Mouse (Mus musculus) MEL (cell line): ENCODE measurements at regions not wholly inside any gene's neighbourhood (a gene's known extent, or its start where the extent isn't known, plus 50 kb on each side); places are given as distances from the start of the nearest gene placed in this dataset.
A peak's percentile ranks its signal among the peaks of the same experiment; 100 is the strongest.

Experiments used
- DNase-seq: peaks from one replicate; pipeline ENCODE4 v3.0.0; 2011; ENCODE audit warnings: low read depth, low spot score
- H3K27ac ChIP-seq: 2 replicates; pipeline ENCODE4 v1.5.1; 2012; ENCODE audit warnings: low read depth, mild to moderate bottlenecking, control low read depth, low read length, moderate library complexity; ENCODE audit not compliant: control insufficient read depth
- H3K27me3 ChIP-seq, 2 experiments: fragments of 150-350 bp in 1 of 2; sonication (generic) in 1 of 2; 2 replicates each; pipeline ENCODE4 v1.6.1; 2012; ENCODE audit warnings: low read length in 2 of 2, mild to moderate bottlenecking in 2 of 2, improper control_type of control experiment in 1 of 2, moderate library complexity in 1 of 2; ENCODE audit not compliant: insufficient read depth in 2 of 2, control insufficient read depth in 1 of 2
- H3K36me3 ChIP-seq, 2 experiments: 2 replicates each; pipeline ENCODE4 v1.6.1; 2012 to 2014; ENCODE audit warnings: low read length in 2 of 2, improper control_type of control experiment in 1 of 2, inconsistent platforms in 1 of 2, mild to moderate bottlenecking in 1 of 2; ENCODE audit not compliant: insufficient read depth in 2 of 2, control insufficient read depth in 1 of 2
- H3K4me1 ChIP-seq, 2 experiments: fragments of 150-350 bp in 1 of 2; sonication (generic) in 1 of 2; 2 replicates each; pipeline ENCODE4 v1.6.1; 2012; ENCODE audit warnings: low read length in 2 of 2, improper control_type of control experiment in 1 of 2, mild to moderate bottlenecking in 1 of 2; ENCODE audit not compliant: insufficient read depth in 2 of 2, control insufficient read depth in 1 of 2
- H3K4me3 ChIP-seq, 2 experiments: fragments of 150-350 bp in 1 of 2; sonication (generic) in 1 of 2; 2 replicates each; pipeline ENCODE4 v1.5.1; 2012; ENCODE audit warnings: low read depth in 2 of 2, low read length in 2 of 2, mild to moderate bottlenecking in 2 of 2, moderate library complexity in 2 of 2, control low read depth in 1 of 2, improper control_type of control experiment in 1 of 2; ENCODE audit not compliant: control insufficient read depth in 1 of 2, insufficient read depth in 1 of 2
- H3K79me2 ChIP-seq: 2 replicates; pipeline ENCODE4 v1.6.1; 2012; ENCODE audit warnings: mild to moderate bottlenecking, low read length, moderate library complexity; ENCODE audit not compliant: control insufficient read depth, poor library complexity, insufficient read depth
- H3K9ac ChIP-seq: 2 replicates; pipeline ENCODE4 v1.6.1; 2012; ENCODE audit warnings: low read depth, mild to moderate bottlenecking, control low read depth, low read length, moderate library complexity; ENCODE audit not compliant: control insufficient read depth, poor library complexity, severe bottlenecking
- H3K9me3 ChIP-seq: fragments of 150-350 bp; sonication (generic); replicated peaks from 2 replicates; pipeline ENCODE4 v1.6.1; 2012; ENCODE audit warnings: mild to moderate bottlenecking, low read length, improper control_type of control experiment, moderate library complexity; ENCODE audit not compliant: insufficient read depth
- BHLHE40 ChIP-seq: IDR thresholded peaks from 2 replicates; pipeline ENCODE4 v1.6.1; 2012; ENCODE audit warnings: low read depth, mild to moderate bottlenecking, inconsistent platforms, low read length, improper control_type of control experiment, borderline replicate concordance
- CHD1 ChIP-seq: IDR thresholded peaks from 2 replicates; pipeline ENCODE4 v1.6.1; 2012; ENCODE audit warnings: low read depth, mild to moderate bottlenecking, inconsistent platforms, low read length, improper control_type of control experiment
- CHD2 ChIP-seq: IDR thresholded peaks from 2 replicates; pipeline ENCODE4 v1.6.1; 2011; ENCODE audit warnings: low read length, improper control_type of control experiment
- CTCF ChIP-seq, 3 experiments: IDR thresholded peaks in 2 of 3; conservative IDR thresholded peaks in 1 of 3; 2 replicates each; pipeline ENCODE4 v1.5.1; 2011 to 2012; ENCODE audit warnings: low read length in 3 of 3, low read depth in 2 of 3, mild to moderate bottlenecking in 2 of 3, improper control_type of control experiment in 1 of 3, inconsistent platforms in 1 of 3, mixed read lengths in 1 of 3, moderate library complexity in 1 of 3; ENCODE audit not compliant: control insufficient read depth in 1 of 3, insufficient read depth in 1 of 3, poor library complexity in 1 of 3, severe bottlenecking in 1 of 3
- ELF1 ChIP-seq: IDR thresholded peaks from 2 replicates; pipeline ENCODE4 v1.6.1; 2014; ENCODE audit warnings: low read depth, mild to moderate bottlenecking, inconsistent platforms, low read length, improper control_type of control experiment, moderate library complexity
- EP300 ChIP-seq, 2 experiments: IDR thresholded peaks; 2 replicates each; pipeline ENCODE4 v1.6.1; 2011; ENCODE audit warnings: improper control_type of control experiment in 2 of 2, low read length in 2 of 2, low read depth in 1 of 2, mild to moderate bottlenecking in 1 of 2
- ETS1 ChIP-seq: IDR thresholded peaks from 2 replicates; pipeline ENCODE4 v1.6.1; 2012; ENCODE audit warnings: low read depth, mild to moderate bottlenecking, inconsistent platforms, low read length, improper control_type of control experiment, moderate library complexity
- GABPA ChIP-seq: IDR thresholded peaks from 2 replicates; pipeline ENCODE4 v1.6.1; 2012; ENCODE audit warnings: low read depth, mild to moderate bottlenecking, inconsistent platforms, low read length, improper control_type of control experiment, moderate library complexity
- HCFC1 ChIP-seq: IDR thresholded peaks from 2 replicates; pipeline ENCODE4 v1.6.1; 2012; ENCODE audit warnings: low read depth, mild to moderate bottlenecking, inconsistent platforms, low read length, improper control_type of control experiment, moderate library complexity
- JUND ChIP-seq: IDR thresholded peaks from 2 replicates; pipeline ENCODE4 v1.6.1; 2011; ENCODE audit warnings: low read depth, mild to moderate bottlenecking, improper control_type of control experiment, low read length
- KAT2A ChIP-seq: conservative IDR thresholded peaks from 2 replicates; pipeline ENCODE4 v1.6.1; 2012; ENCODE audit warnings: low read depth, low read length, improper control_type of control experiment, inconsistent platforms
- MAX ChIP-seq: IDR thresholded peaks from 2 replicates; pipeline ENCODE4 v1.6.1; 2011; ENCODE audit warnings: low read length, improper control_type of control experiment
- MAZ ChIP-seq: IDR thresholded peaks from 2 replicates; pipeline ENCODE4 v1.6.1; 2012; ENCODE audit warnings: low read depth, mild to moderate bottlenecking, inconsistent platforms, low read length, improper control_type of control experiment
- MEF2A ChIP-seq: IDR thresholded peaks from 2 replicates; pipeline ENCODE4 v1.6.1; 2014; ENCODE audit warnings: low read depth, mild to moderate bottlenecking, inconsistent platforms, low read length, improper control_type of control experiment; ENCODE audit not compliant: poor library complexity, insufficient replicate concordance, severe bottlenecking; ENCODE audit errors: extremely low read depth
- MXI1 ChIP-seq: IDR thresholded peaks from 2 replicates; pipeline ENCODE4 v1.6.1; 2011; ENCODE audit warnings: mild to moderate bottlenecking, low read depth, low read length, improper control_type of control experiment
- MYB ChIP-seq: IDR thresholded peaks from 2 replicates; pipeline ENCODE4 v1.6.1; 2011; ENCODE audit warnings: mild to moderate bottlenecking, low read depth, low read length, improper control_type of control experiment
- MYC ChIP-seq: IDR thresholded peaks from 2 replicates; pipeline ENCODE4 v1.6.1; 2011; ENCODE audit warnings: low read depth, mild to moderate bottlenecking, low read length, improper control_type of control experiment, moderate library complexity
- NELFE ChIP-seq: IDR thresholded peaks from 2 replicates; pipeline ENCODE4 v1.6.1; 2011; ENCODE audit warnings: low read depth, low read length, improper control_type of control experiment
- NRF1 ChIP-seq: IDR thresholded peaks from 2 replicates; pipeline ENCODE4 v1.6.1; 2014; ENCODE audit warnings: low read depth, mild to moderate bottlenecking, inconsistent platforms, low read length, improper control_type of control experiment, moderate library complexity; ENCODE audit not compliant: poor library complexity, insufficient read depth, severe bottlenecking
- POLR2AphosphoS2 ChIP-seq: IDR thresholded peaks from 2 replicates; pipeline ENCODE4 v1.6.1; 2011; ENCODE audit warnings: low read length, improper control_type of control experiment
- POLR2AphosphoS5 ChIP-seq: IDR thresholded peaks from 2 replicates; pipeline ENCODE4 v1.6.1; 2012; ENCODE audit warnings: low read depth, borderline replicate concordance, mild to moderate bottlenecking, inconsistent platforms, low read length, moderate library complexity, mixed read lengths
- RAD21 ChIP-seq: IDR thresholded peaks from 2 replicates; pipeline ENCODE4 v1.6.1; 2011; ENCODE audit warnings: mild to moderate bottlenecking, low read depth, low read length, improper control_type of control experiment
- RCOR1 ChIP-seq: IDR thresholded peaks from 2 replicates; pipeline ENCODE4 v1.6.1; 2012; ENCODE audit warnings: low read depth, mild to moderate bottlenecking, inconsistent platforms, low read length, improper control_type of control experiment
- SIN3A ChIP-seq: IDR thresholded peaks from 2 replicates; pipeline ENCODE4 v1.6.1; 2012; ENCODE audit warnings: low read length, improper control_type of control experiment, inconsistent platforms
- SMC3 ChIP-seq: IDR thresholded peaks from 2 replicates; pipeline ENCODE4 v1.6.1; 2011; ENCODE audit warnings: low read depth, low read length, improper control_type of control experiment
- TAL1 ChIP-seq: IDR thresholded peaks from 2 replicates; pipeline ENCODE4 v1.6.1; 2012; ENCODE audit warnings: mild to moderate bottlenecking, inconsistent platforms, low read length, moderate library complexity, mixed read lengths
- TBP ChIP-seq: IDR thresholded peaks from 2 replicates; pipeline ENCODE4 v1.8.0; 2011; ENCODE audit warnings: low read depth, low read length, improper control_type of control experiment
- TCF12 ChIP-seq: IDR thresholded peaks from 2 replicates; pipeline ENCODE4 v1.6.1; 2014; ENCODE audit warnings: low read depth, mild to moderate bottlenecking, inconsistent platforms, low read length, improper control_type of control experiment, moderate library complexity
- USF1 ChIP-seq: IDR thresholded peaks from 2 replicates; pipeline ENCODE4 v1.6.1; 2014; ENCODE audit warnings: low read depth, mild to moderate bottlenecking, inconsistent platforms, low read length, improper control_type of control experiment, moderate library complexity
- USF2 ChIP-seq, 2 experiments: IDR thresholded peaks; 2 replicates each; pipeline ENCODE4 v1.6.1; 2011 to 2012; ENCODE audit warnings: improper control_type of control experiment in 2 of 2, low read length in 2 of 2, borderline replicate concordance in 1 of 2, inconsistent platforms in 1 of 2, low read depth in 1 of 2, mild to moderate bottlenecking in 1 of 2; ENCODE audit not compliant: insufficient read depth in 1 of 2
- ZC3H11A ChIP-seq: IDR thresholded peaks from 2 replicates; pipeline ENCODE4 v1.6.1; 2012; ENCODE audit warnings: low read depth, mild to moderate bottlenecking, inconsistent platforms, low read length, improper control_type of control experiment
- ZKSCAN1 ChIP-seq: IDR thresholded peaks from 2 replicates; pipeline ENCODE4 v1.6.1; 2012; ENCODE audit warnings: low read depth, mild to moderate bottlenecking, inconsistent platforms, low read length, improper control_type of control experiment, moderate library complexity

- peaks cover 6 to 9% of the 10 kb centered on the region in 2 experiments; a peak in 3 of 4 replicates for H3K4me1 ChIP-seq
- H3K27ac ChIP-seq, result no peak overlapping the region
- no peaks in the 10 kb centered on the region for H3K9me3 ChIP-seq
- peaks cover 0 to 9% of the 10 kb centered on the region in 2 experiments; a peak in 2 of 4 replicates for H3K36me3 ChIP-seq
- H3K9ac ChIP-seq, result no peak overlapping the region
- no peak overlapping the region for H3K4me3 ChIP-seq
- TF ChIP-seq SMC3 (no peak), MEF2A (no peak), NRF1 (no peak), EP300 (IDR thresholded peaks at IDR 0.05; ENCODE audit: low read depth in 1 of 2, low read length in 2 of 2) (no peak), POLR2AphosphoS5 (no peak), MAZ (no peak)
- H3K27me3 ChIP-seq, result no peaks in the 10 kb centered on the region
- no peaks in the 10 kb centered on the region for H3K79me2 ChIP-seq
- no peak for DNase-seq
Observed at GRCm38 (mm10) chr10:21504431-21504830, 88.5 kb upstream of the 1700020N01Rik start.

- H3K36me3 ChIP-seq, result peaks cover 0 to 24% of the 10 kb centered on the region in 2 experiments; a peak in 2 of 4 replicates
- no peaks in the 10 kb centered on the region for H3K27me3 ChIP-seq
- peak overlapping the region; percentile 38 for H3K27ac ChIP-seq
- H3K4me3 ChIP-seq, result no peak overlapping the region
- no peaks in the 10 kb centered on the region for H3K9me3 ChIP-seq
- peak; percentile 77 for DNase-seq
- H3K9ac ChIP-seq, result no peak overlapping the region
- no peaks in the 10 kb centered on the region for H3K79me2 ChIP-seq
- peaks cover 7 to 28% of the 10 kb centered on the region in 2 experiments for H3K4me1 ChIP-seq
- TF ChIP-seq MXI1 (no peak), RCOR1 (peak; percentile 98), POLR2AphosphoS2 (no peak), ELF1 (no peak), ETS1 (peak; percentile 72), ZC3H11A (no peak), HCFC1 (no peak), KAT2A (no peak), MYB (no peak), NRF1 (no peak), SIN3A (no peak), JUND (no peak), POLR2AphosphoS5 (no peak), TBP (0 out of 2 replicates have a peak, but pooled peaks have one; percentile 29), TAL1 (peak; percentile 54), USF1 (no peak), MAX (no peak), MYC (no peak), CTCF (IDR thresholded peaks at IDR 0.05 in 2 of 3, conservative IDR thresholded peaks at IDR 0.05 in 1 of 3; ENCODE audit: control insufficient read depth in 1 of 3, insufficient read depth in 1 of 3, low read depth in 2 of 3, low read length in 3 of 3, poor library complexity in 1 of 3, severe bottlenecking in 1 of 3) (no peak), CHD2 (no peak), ZKSCAN1 (no peak), BHLHE40 (no peak), USF2 (IDR thresholded peaks at IDR 0.05; ENCODE audit: borderline replicate concordance in 1 of 2, insufficient read depth in 1 of 2, low read depth in 1 of 2, low read length in 2 of 2) (no peak), RAD21 (no peak), MAZ (no peak; the same call in 1 of the 2 replicates), NELFE (no peak), GABPA (no peak), CHD1 (no peak), TCF12 (peak; percentile 94)
Observed at GRCm38 (mm10) chr10:21511386-21511785, 81.6 kb upstream of the 1700020N01Rik start.
